Mouse (Mus musculus) lung, adult 2 months (tissue): ENCODE results near the gene 2010315B03Rik. TPM values are rescaled to one million over a fixed set of nuclear protein-coding genes. Genes with fewer than 3 reads are reported as not detected.
"Not testable (repeated sequence)": the region's sequence is repeated elsewhere in the genome, so short reads cannot be mapped to it uniquely, and the experiment has no call there.

Experiments used
- DNase-seq: peaks from one replicate; pipeline ENCODE4 v3.0.0; 2022
- H3K4me1 ChIP-seq: fragments of 200-500 bp; 2 replicates; pipeline ENCODE4 v1.6.1; 2011; ENCODE audit warnings: low read length; ENCODE audit not compliant: control insufficient read depth, insufficient read depth
- H3K4me3 ChIP-seq: fragments of 200-500 bp; replicated peaks from 2 replicates; pipeline ENCODE3; 2011; ENCODE audit warnings: low read depth, mild to moderate bottlenecking, control low read depth, low read length; ENCODE audit errors: extremely low read depth
- CTCF ChIP-seq: fragments of 200-500 bp; IDR thresholded peaks from 2 replicates; pipeline ENCODE4 v1.5.1; 2011; ENCODE audit warnings: mild to moderate bottlenecking, low read length, control low read depth; ENCODE audit not compliant: insufficient read depth
- POLR2A ChIP-seq: fragments of 200-500 bp; IDR thresholded peaks from 2 replicates; pipeline ENCODE4 v1.6.1; 2011; ENCODE audit warnings: low read depth, mild to moderate bottlenecking, control low read depth, low read length, borderline replicate concordance; ENCODE audit errors: extremely low read depth
- WGBS: fragments of 180-500 bp; shearing (Covaris S2); methylation state at CpG from one replicate; pipeline ENCODE4 v1.1.7; 2018; 5-methylcytosine and 5-hydroxymethylcytosine counted together
- polyA plus RNA-seq: library from polyadenylated mRNA; depleted of rRNA; stranded (reverse); fragments of >200 nt; gene quantifications from 2 replicates; pipeline ENCODE4 v1.2.3, GENCODE M21; 2012; rRNA removed

Gene 2010315B03Rik
- polyA plus RNA-seq, 1 experiment = 3.7 TPM

- TF ChIP-seq POLR2A = no peak
- TF ChIP-seq CTCF = no peak
- H3K4me3 ChIP-seq = no peak overlapping the region
- H3K4me1 ChIP-seq = no peaks in the 10 kb centered on the region
- 34% methylated on average over 2 of the region's 2 CpGs for WGBS
- DNase-seq = no peak
These were observed 44.6 kb downstream of the 2010315B03Rik start for GRCm38 (mm10) chr9:124267929-124268328.

GRCm38 (mm10) chr9:124267493-124267892 lies 45.0 kb downstream of the 2010315B03Rik start:
- Histone ChIP-seq H3K4me3 (no peak overlapping the region), H3K4me1 (no peaks in the 10 kb centered on the region)
- no peak for DNase-seq
- TF ChIP-seq POLR2A (no peak), CTCF (no peak)

DNA sequence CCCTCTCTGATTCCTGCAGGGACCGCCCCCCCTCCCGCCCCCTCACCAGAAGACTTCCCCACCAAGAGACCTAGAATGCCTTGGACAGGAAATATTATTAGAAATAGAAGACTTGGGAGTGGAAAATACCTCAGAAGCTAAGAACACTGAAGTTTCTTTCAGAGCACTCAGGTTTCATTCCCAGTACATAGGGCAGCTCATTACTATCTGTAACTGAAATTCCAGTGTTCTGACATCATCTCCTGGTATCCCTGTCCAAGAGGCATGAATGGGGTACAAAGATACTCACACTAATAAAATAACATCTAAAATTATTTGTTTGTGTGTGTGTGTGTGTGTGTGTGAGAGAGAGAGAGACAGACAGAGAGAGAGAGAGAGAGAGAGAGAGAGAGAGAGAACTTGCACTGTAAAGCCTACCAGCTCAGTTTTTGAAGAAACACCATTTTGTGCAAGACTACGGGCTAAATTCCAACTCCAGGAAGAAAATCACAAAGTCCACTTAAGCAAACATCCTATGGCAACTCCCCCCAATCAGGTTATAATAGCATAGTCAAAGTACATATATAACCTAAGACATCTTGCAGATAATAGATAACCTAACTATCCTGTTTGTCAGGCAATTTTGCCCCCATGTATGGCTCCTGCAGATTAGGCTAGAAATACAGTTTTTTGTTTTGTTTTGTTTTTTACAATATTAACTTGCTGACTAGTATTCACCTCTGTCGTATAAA lies 49.3 kb downstream of the 2010315B03Rik start:
- H3K4me1 ChIP-seq = no peaks in the 10 kb centered on the region
- WGBS = 75% methylated on average over 4 of the region's 4 CpGs
- no peak overlapping the region for H3K4me3 ChIP-seq
- TF ChIP-seq CTCF (no peak), POLR2A (no peak)
- no peak for DNase-seq

DNA sequence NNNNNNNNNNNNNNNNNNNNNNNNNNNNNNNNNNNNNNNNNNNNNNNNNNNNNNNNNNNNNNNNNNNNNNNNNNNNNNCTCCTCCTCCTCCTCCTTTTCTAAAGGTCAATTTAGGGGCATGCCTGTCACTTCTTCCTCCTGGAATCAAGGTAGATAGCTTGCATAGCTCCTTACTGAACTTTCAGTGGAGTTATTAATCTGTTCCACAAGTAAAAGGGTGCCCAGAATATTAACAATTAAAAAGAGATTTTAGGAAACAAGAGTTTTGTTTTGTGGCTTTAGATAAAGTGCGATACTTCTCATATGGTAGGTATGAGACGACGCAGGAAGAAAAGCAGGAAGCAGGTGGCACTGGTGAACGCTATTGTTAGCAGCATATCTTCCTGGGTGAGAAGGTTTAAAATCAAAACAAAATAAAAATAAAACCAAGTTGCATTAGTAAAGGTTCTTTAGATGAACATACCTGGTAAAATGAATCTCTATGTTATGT lies 54.4 kb downstream of the 2010315B03Rik start:
- Histone ChIP-seq H3K4me3 (no peak overlapping the region), H3K4me1 (no peaks in the 10 kb centered on the region)
- WGBS = 33% methylated on average over 4 of the region's 4 CpGs
- DNase-seq = no peak
- no peak for TF ChIP-seq POLR2A
- no peak for TF ChIP-seq CTCF

GRCm38 (mm10) chr9:124257200-124258066 lies 55.1 kb downstream of the 2010315B03Rik start:
- no peak for DNase-seq

GRCm38 (mm10) chr9:124256271-124257199 lies 56.0 kb downstream of the 2010315B03Rik start:
- WGBS = 24% methylated on average over 1 of the region's 1 CpGs
- DNase-seq, H3K4me3 ChIP-seq, H3K4me1 ChIP-seq: not testable (repeated sequence)

More at GRCm38 (mm10) chr9:124257200-124258066, 55.1 kb downstream of the 2010315B03Rik start:
- TF ChIP-seq CTCF (no peak), POLR2A (no peak)
- H3K4me3 ChIP-seq = no peak overlapping the region
- WGBS = 51% methylated on average over 1 of the region's 1 CpGs
- no peaks in the 10 kb centered on the region for H3K4me1 ChIP-seq

DNA sequence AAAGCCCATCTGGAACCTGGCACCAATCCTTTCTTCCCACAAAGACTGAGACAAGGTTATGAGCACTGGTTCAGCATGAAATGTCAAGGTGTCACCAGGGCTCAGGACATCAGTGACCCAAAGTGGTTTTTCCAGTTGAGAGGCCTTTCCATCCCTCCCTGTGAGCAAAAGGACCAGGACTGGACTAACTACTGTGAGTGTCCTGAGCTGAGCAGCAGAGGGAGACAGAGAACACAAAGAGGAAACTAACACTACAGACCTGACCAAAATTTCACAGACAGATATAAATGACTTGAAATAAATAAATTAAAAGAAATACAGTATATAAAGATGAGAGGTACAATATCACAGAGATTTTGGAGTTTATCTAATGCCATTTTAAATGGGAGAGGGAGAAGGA lies 61.1 kb downstream of the 2010315B03Rik start:
- DNase-seq = no peak
- TF ChIP-seq CTCF (no peak), POLR2A (no peak)
- Histone ChIP-seq H3K4me3 (no peak overlapping the region), H3K4me1 (no peaks in the 10 kb centered on the region)

Other genes starting within 250 kb of the 2010315B03Rik start
- gene Ccr2, start 210.7 kb downstream of the 2010315B03Rik start, polyA plus RNA-seq = 4.0 and 9.3 TPM in 2 replicates
- gene Ccr5, start 191.2 kb downstream of the 2010315B03Rik start, polyA plus RNA-seq = 0.74 and 3.0 TPM in 2 replicates
- 241 and 301 TPM in 2 replicates for gene Ppp2r3d, start 164.2 kb upstream of the 2010315B03Rik start, polyA plus RNA-seq
- not detected in 2 replicates for gene Gm21836, start 181.1 kb upstream of the 2010315B03Rik start, polyA plus RNA-seq